Mouse (Mus musculus): ENCODE measurements around the gene Metap1d. TPM values are rescaled to one million over a fixed set of nuclear protein-coding genes. Genes with fewer than 3 reads are reported as not detected.

The Metap1d gene
- 17.1 and 17.3 TPM in 2 replicates for polyA plus RNA-seq (2015; fragmentation: Nextera tagmentation; extraction: Ambion mirVana)

GRCm38 (mm10) chr2:71453161-71453916, at the start of gene Metap1d:
Metap1d (plus strand) TSS chr2:71453276.

GRCm38 (mm10) chr2:71528014-71528713, 75.1 kb downstream of the Metap1d start, which contains the start of gene Dlx1:
Dlx1 (plus strand) TSS chr2:71528113.

GRCm38 (mm10) chr2:71546640-71547071, 93.6 kb downstream of the Metap1d start, which contains the start of gene Dlx2:
Dlx2 (minus strand) TSS chr2:71546754.

Other genes starting within 250 kb of the Metap1d start
- gene Dync1i2, start 241.6 kb upstream of the Metap1d start, polyA plus RNA-seq (2015; fragmentation: Nextera tagmentation; extraction: Ambion mirVana), result 59.8 and 75.5 TPM in 2 replicates
- gene Slc25a12, start 85.5 kb upstream of the Metap1d start, polyA plus RNA-seq (2015; fragmentation: Nextera tagmentation; extraction: Ambion mirVana), result 36.5 and 42.4 TPM in 2 replicates
- gene Hat1, start 64.3 kb upstream of the Metap1d start, polyA plus RNA-seq (2015; fragmentation: Nextera tagmentation; extraction: Ambion mirVana), result 50.1 and 63.1 TPM in 2 replicates
- 0.15 TPM in 1 of 2 replicates, not detected in the other for gene Dlx1, start 74.8 kb downstream of the Metap1d start, polyA plus RNA-seq (2015; fragmentation: Nextera tagmentation; extraction: Ambion mirVana)
- gene Dlx2, start 93.5 kb downstream of the Metap1d start, polyA plus RNA-seq (2015; fragmentation: Nextera tagmentation; extraction: Ambion mirVana), result 0.07 TPM in 1 of 2 replicates, not detected in the other